Mouse (Mus musculus) hindbrain, embryonic 11.5 days (tissue): ENCODE results near the gene Tmem208. TPM values are rescaled to one million over a fixed set of nuclear protein-coding genes. Genes with fewer than 3 reads are reported as not detected.

Experiments
- ATAC-seq: fragments of 200-750 bp; cut with Nextera tagmentation; 2 replicates; pipeline ENCODE4 v1.8.0; 2017; ENCODE audit warnings: mild to moderate bottlenecking, moderate TSS enrichment, moderate library complexity; ENCODE audit not compliant: low FRiP score
- DNase-seq: peaks from one replicate; pipeline ENCODE4 v3.0.0-alpha.2; 2015; ENCODE audit warnings: low spot score
- H3K27ac ChIP-seq: fragments of 300-500 bp; sonication (generic); 2 replicates; pipeline ENCODE4 v1.5.1; 2014; ENCODE audit warnings: mild to moderate bottlenecking, low read depth, low read length
- H3K27me3 ChIP-seq: fragments of 300-500 bp; sonication (generic); 2 replicates; pipeline ENCODE4 v1.6.1; 2014; ENCODE audit warnings: mild to moderate bottlenecking, low read length, moderate library complexity, mixed read lengths; ENCODE audit not compliant: control insufficient read depth, insufficient read depth
- H3K36me3 ChIP-seq: fragments of 300-500 bp; sonication (generic); 2 replicates; pipeline ENCODE4 v1.6.1; 2014; ENCODE audit warnings: mild to moderate bottlenecking, low read length, moderate library complexity, mixed read lengths; ENCODE audit not compliant: control insufficient read depth, insufficient read depth
- H3K4me1 ChIP-seq: fragments of 300-500 bp; sonication (generic); replicated peaks from 2 replicates; pipeline ENCODE4 v1.6.1; 2014; ENCODE audit warnings: low read length, mixed read lengths; ENCODE audit not compliant: control insufficient read depth, insufficient read depth
- H3K4me2 ChIP-seq: fragments of 300-500 bp; sonication (generic); replicated peaks from 2 replicates; pipeline ENCODE4 v1.6.1; 2014; ENCODE audit warnings: mild to moderate bottlenecking, low read depth, low read length
- H3K4me3 ChIP-seq: fragments of 300-500 bp; sonication (generic); 2 replicates; pipeline ENCODE4 v1.5.1; 2014; ENCODE audit warnings: low read depth, low read length
- H3K9ac ChIP-seq: fragments of 300-500 bp; sonication (generic); 2 replicates; pipeline ENCODE4 v1.6.1; 2014; ENCODE audit warnings: low read depth, low read length
- H3K9me3 ChIP-seq: fragments of 300-500 bp; sonication (generic); 2 replicates; pipeline ENCODE4 v1.6.1; 2016; ENCODE audit warnings: low read length; ENCODE audit not compliant: control insufficient read depth
- WGBS: fragments of 180-500 bp; shearing (Covaris S2); extraction: QIAGEN DNeasy Blood & Tissue Kit; methylation state at CpG from one replicate; pipeline ENCODE4 v1.1.7; 2014; 5-methylcytosine and 5-hydroxymethylcytosine counted together
- polyA plus RNA-seq: library from polyadenylated mRNA; unstranded; fragments of >200 nt; fragmentation: Nextera tagmentation; extraction: Ambion mirVana; gene quantifications from 2 replicates; pipeline ENCODE4 v1.2.1, GENCODE M21; 2014

The Tmem208 gene
- polyA plus RNA-seq, 1 experiment from 2014 or later, result 105 TPM

DNA sequence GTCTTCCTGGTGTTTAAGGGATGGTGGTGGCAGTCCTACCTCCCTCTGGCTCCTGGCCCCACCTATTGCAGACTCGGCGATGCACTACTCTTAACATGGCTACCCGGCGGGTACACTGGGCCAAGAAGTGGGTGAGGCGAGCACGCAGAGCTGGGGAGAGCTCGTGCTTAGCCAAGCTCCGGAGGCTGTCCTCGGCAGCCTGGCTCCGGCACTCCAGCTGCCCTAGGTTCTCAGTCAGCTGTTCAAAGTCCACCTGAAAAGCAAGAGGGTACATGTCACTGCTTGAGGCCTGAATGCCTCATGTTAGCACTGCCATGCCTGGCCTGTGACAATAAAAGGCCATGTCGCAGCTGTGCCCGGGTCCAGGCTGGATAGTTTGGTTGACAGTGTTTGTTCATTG, 4.2 kb downstream of the Tmem208 start:
- Histone ChIP-seq H3K9ac (no peak overlapping the region), H3K4me3 (no peak overlapping the region), H3K4me2 (no peak overlapping the region), H3K9me3 (no peaks in the 10 kb centered on the region), H3K36me3 (peaks cover 4% of the 10 kb centered on the region; the same call in 1 of the 2 replicates), H3K27ac (no peak overlapping the region), H3K27me3 (no peaks in the 10 kb centered on the region), H3K4me1 (peaks cover 6% of the 10 kb centered on the region; the same call in 1 of the 2 replicates)
- ATAC-seq (no peak), DNase-seq (no peak)
- WGBS, result 98% methylated on average over 12 of the region's 12 CpGs

DNA sequence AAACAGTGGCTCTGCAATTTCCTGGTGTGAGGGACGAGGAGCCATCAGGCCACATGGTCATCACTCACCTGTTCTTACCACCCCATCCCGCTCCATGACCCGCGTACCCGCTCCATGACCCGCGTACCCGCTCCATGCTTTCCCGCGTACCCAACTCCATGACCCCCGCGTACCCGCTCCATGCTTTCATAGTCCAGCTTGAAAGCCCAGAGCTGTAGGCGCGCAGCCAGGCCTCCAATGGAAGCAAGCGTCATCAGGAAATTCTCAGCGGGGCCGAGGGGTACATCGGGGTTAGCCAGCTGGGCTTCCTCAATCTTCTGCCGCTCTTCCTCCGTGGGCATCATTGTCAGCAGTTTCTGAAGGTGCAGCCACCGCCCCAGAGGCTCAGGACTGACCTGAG, 5.3 kb downstream of the Tmem208 start:
- Histone ChIP-seq H3K4me2 (no peak overlapping the region), H3K36me3 (peaks cover 4% of the 10 kb centered on the region; the same call in 1 of the 2 replicates), H3K4me1 (peaks cover 6% of the 10 kb centered on the region; the same call in 1 of the 2 replicates), H3K9ac (no peak overlapping the region), H3K27me3 (no peaks in the 10 kb centered on the region), H3K4me3 (no peak overlapping the region), H3K9me3 (no peaks in the 10 kb centered on the region), H3K27ac (no peak overlapping the region)
- ATAC-seq, result no peak
- DNase-seq, result no peak
- 96% methylated on average over 22 of the region's 22 CpGs for WGBS

DNA sequence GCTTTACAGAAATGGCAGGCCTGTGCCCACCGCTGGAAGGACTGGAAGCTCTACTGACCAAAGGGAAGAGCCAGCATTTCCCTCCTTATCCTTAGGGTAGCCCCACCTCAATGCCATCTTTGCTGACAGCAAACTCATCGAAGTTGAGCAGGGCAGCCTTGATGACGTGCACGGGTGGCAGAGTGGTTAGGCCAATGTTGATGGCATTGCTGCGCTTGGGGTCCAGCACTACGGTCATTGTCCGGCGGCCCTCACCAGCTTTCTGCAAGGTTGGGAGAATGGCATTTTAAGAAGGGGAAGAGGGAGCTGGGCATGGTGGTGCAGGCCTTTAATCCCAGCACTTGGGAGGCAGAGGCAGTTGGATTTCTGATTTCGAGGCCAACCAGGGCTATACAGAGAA, 5.8 kb downstream of the Tmem208 start:
- no peaks in the 10 kb centered on the region for H3K27me3 ChIP-seq
- DNase-seq (no peak), ATAC-seq (no peak)
- 96% methylated on average over 9 of the region's 9 CpGs for WGBS
- H3K9me3 ChIP-seq, result no peaks in the 10 kb centered on the region
- H3K4me1 ChIP-seq, result peaks cover 6% of the 10 kb centered on the region; the same call in 1 of the 2 replicates
- H3K4me2 ChIP-seq, result no peak overlapping the region
- H3K9ac ChIP-seq, result no peak overlapping the region
- peaks cover 4% of the 10 kb centered on the region; the same call in 1 of the 2 replicates for H3K36me3 ChIP-seq
- no peak overlapping the region for H3K4me3 ChIP-seq
- H3K27ac ChIP-seq, result no peak overlapping the region

DNA sequence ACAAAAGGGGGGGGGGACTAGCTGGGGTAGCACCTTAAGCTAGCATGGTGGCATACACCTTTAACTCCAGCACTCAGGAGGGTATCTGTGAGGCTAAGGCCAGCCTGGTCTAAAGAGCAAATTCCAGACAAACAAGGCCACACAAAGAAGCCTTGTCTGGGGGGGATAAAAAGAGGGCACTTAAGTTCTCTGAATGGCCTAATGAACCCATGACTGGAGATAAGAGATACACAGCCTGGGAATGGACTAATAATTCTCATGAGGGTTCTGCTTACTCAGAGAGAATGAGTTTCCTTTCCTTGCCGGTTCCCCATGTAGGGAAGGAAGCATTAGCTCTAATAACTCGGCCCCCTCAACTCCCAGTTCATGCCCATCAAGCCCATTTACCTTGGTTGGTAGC, 6.4 kb downstream of the Tmem208 start:
- no peaks in the 10 kb centered on the region for H3K27me3 ChIP-seq
- no peak overlapping the region for H3K4me2 ChIP-seq
- H3K9me3 ChIP-seq, result no peaks in the 10 kb centered on the region
- no peak overlapping the region for H3K9ac ChIP-seq
- H3K27ac ChIP-seq, result no peak overlapping the region
- no peak overlapping the region for H3K4me3 ChIP-seq
- H3K36me3 ChIP-seq, result peaks cover 4% of the 10 kb centered on the region; the same call in 1 of the 2 replicates
- peaks cover under 1% of the 10 kb centered on the region; the same call in 1 of the 2 replicates for H3K4me1 ChIP-seq
- ATAC-seq (no peak), DNase-seq (no peak)
- 79% methylated on average over 2 of the region's 2 CpGs for WGBS

DNA sequence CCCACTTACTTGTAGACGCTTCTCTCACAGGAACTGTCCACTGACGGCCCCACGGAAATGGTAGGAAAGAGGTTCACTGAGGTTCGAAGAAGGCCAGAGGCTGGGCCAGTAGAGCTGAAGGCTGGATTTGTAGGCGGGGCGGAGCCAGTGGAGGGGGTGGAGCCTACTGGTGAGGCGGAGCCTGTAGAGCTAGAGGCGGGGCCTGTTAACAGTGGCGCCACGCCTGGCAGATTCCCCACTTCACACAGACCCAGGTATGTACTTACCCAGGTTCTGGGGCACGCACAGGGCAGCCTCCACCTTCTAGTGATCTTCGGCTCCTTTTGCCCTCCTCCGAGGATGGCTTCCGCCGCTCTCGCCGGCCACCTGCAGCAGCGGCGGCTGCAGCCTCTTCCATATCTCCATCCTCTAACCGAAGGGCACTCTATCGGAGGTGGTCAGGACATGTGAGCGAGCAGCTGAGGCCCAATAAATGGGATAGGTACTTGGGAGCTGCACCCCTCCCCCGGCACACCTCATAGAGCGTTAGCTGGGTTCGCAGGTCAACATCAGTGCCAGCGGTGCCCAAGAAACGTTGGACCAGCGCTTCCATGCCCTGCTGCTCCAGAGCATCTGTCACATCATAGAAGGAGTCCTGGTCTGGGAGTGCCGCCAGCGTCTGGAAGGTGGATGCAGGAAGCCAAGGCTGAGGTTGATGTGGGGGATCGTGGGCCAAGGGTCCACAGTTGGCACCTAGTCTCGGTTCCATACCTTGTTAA, 10.4 kb downstream of the Tmem208 start:
- Histone ChIP-seq H3K27me3 (no peaks in the 10 kb centered on the region), H3K9ac (no peak overlapping the region), H3K4me2 (no peak overlapping the region), H3K9me3 (no peaks in the 10 kb centered on the region), H3K4me1 (no peaks in the 10 kb centered on the region), H3K4me3 (no peak overlapping the region), H3K36me3 (no peaks in the 10 kb centered on the region), H3K27ac (no peak overlapping the region)
- peak; percentile 52 for ATAC-seq
- 49% methylated on average over 32 of the region's 32 CpGs for WGBS
- peak; percentile 30 for DNase-seq

DNA sequence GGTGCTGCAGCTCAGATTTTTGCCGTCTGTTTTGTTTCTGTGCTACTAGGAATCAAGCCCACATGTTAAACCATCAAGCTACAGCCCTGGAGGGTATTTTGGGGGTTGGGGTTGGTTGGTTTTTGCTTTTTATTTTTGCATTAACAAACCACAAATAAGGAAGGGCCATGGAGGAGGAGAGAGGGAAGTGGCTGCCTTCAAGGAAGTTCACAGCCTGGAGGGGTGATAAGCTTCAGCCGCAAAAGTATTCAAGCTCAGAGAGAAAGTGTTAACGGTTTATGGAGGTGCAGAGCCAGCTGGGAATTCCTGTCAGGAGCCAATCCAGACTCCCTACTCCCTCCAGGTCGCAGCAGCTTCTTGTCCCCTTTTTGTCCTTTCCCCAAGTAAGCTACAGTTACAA, 12.8 kb downstream of the Tmem208 start:
- DNase-seq, result no peak
- no peaks in the 10 kb centered on the region for H3K36me3 ChIP-seq
- no peak overlapping the region for H3K9ac ChIP-seq
- 69% methylated on average over 4 of the region's 4 CpGs for whole genome bisulfite sequencing
- H3K27me3 ChIP-seq, result no peaks in the 10 kb centered on the region
- no peak overlapping the region for H3K27ac ChIP-seq
- H3K9me3 ChIP-seq, result no peaks in the 10 kb centered on the region
- H3K4me1 ChIP-seq, result no peaks in the 10 kb centered on the region
- no peak for ATAC-seq
- H3K4me2 ChIP-seq, result no peak overlapping the region
- H3K4me3 ChIP-seq, result no peak overlapping the region

DNA sequence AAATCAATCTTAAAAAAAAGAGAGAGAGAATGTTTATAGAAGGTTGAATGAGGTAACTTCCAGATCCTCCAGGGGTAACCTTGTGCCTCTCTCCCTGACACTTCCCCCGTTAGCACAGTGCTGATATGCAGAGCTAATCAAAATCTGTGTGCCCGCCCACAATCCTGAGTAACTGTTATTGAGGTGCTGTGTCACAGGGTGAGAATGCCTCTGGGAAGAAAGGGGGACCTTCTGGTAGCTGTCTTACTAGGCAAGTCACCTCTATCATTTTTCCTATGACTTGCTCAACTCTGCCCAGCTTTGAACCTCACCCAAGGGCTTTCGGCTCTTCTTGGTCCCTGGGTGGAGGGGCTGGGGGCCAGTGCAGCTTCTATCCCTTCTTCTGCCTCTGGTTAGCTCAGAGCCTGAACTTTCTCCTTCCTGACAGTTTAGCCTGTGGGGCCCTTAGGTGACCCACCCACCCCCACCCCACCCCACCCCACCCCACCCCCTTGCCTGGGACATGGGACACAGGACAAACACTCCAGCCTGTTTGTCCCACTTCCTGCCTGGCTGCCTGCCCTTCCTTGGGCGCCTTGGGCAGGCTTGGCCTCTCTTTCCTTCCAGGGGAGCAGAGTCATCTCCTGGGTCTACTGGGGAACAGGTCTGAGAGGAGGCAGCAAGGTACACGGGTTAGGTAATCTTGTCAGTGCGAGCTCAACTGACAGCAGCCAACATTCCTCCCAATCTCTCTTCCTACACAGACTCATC, 13.9 kb downstream of the Tmem208 start:
- ATAC-seq (no peak), DNase-seq (no peak)
- H3K4me2 ChIP-seq, result no peak overlapping the region
- H3K9me3 ChIP-seq, result no peaks in the 10 kb centered on the region
- H3K4me1 ChIP-seq, result no peaks in the 10 kb centered on the region
- no peak overlapping the region for H3K4me3 ChIP-seq
- H3K27me3 ChIP-seq, result no peaks in the 10 kb centered on the region
- 87% methylated on average over 6 of the region's 6 CpGs for WGBS
- H3K36me3 ChIP-seq, result no peaks in the 10 kb centered on the region
- no peak overlapping the region for H3K9ac ChIP-seq
- H3K27ac ChIP-seq, result no peak overlapping the region

DNA sequence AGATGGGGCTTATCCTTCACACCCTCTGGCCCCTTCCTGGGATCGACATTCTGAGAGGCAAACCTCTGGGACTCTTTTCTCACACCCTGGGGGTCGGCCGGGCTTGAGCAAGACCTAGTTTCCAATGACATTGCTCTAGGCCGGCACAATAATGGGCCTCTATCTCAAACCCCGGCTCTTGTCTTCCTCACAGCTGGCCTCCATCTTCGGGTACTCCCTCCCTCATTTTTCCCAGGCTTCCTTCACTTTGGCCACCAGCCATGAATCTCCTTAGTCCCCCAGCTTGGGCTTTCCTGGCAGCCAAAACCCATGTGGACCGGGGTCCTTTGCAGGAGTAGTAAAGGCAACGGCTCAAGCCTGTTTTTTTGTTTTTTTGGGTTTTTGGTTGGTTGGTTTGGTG, 15.2 kb downstream of the Tmem208 start:
- 44% methylated on average over 8 of the region's 8 CpGs for WGBS
- Histone ChIP-seq H3K4me2 (no peak overlapping the region), H3K4me1 (no peaks in the 10 kb centered on the region), H3K9ac (no peak overlapping the region), H3K9me3 (no peaks in the 10 kb centered on the region), H3K27ac (no peak overlapping the region), H3K4me3 (no peak overlapping the region), H3K36me3 (no peaks in the 10 kb centered on the region), H3K27me3 (no peaks in the 10 kb centered on the region)
- DNase-seq, result no peak
- no peak for ATAC-seq
